Mouse (Mus musculus) myocyte (in vitro differentiated cells): Measurements from ENCODE around the gene Ttc7. TPM values are rescaled to one million over a fixed set of nuclear protein-coding genes. Genes with fewer than 3 reads are reported as not detected.

Experiments used
- H3K27me3 ChIP-seq: one replicate; pipeline ENCODE4 v1.6.1; 2011; ENCODE audit not compliant: control insufficient read depth, insufficient read depth, insufficient read length
- H3K36me3 ChIP-seq: one replicate; pipeline ENCODE4 v1.6.1; 2011; ENCODE audit not compliant: control insufficient read depth, insufficient read depth
- H3K4me2 ChIP-seq: one replicate; pipeline ENCODE4 v1.6.1; 2011; ENCODE audit warnings: low read depth, control low read depth
- H3K4me3 ChIP-seq: one replicate; pipeline ENCODE4 v1.5.1; 2011; ENCODE audit warnings: mild to moderate bottlenecking, control low read depth, moderate library complexity
- H3K79me2 ChIP-seq: one replicate; pipeline ENCODE4 v1.6.1; 2011; ENCODE audit not compliant: control insufficient read depth, insufficient read depth
- H3ac ChIP-seq: one replicate; pipeline ENCODE4 v1.6.1; 2011; ENCODE audit not compliant: control insufficient read depth, insufficient read length
- CEBPB ChIP-seq: IDR thresholded peaks from 2 replicates; pipeline ENCODE4 v1.6.1; 2011; ENCODE audit warnings: mild to moderate bottlenecking, moderate library complexity; ENCODE audit not compliant: poor library complexity, insufficient read depth, severe bottlenecking
- E2F4 ChIP-seq: IDR thresholded peaks from one replicate; pipeline ENCODE4 v1.6.1; 2011; ENCODE audit warnings: mild to moderate bottlenecking, control low read depth, moderate library complexity; ENCODE audit not compliant: insufficient read depth
- MAX ChIP-seq: IDR thresholded peaks from one replicate; pipeline ENCODE4 v1.6.1; 2011; ENCODE audit warnings: low read depth, mild to moderate bottlenecking, control low read depth
- MYOD1 ChIP-seq, 3 experiments: IDR thresholded peaks; one replicate each; pipeline ENCODE4 v1.6.1; 2011; ENCODE audit warnings: control low read depth in 2 of 3, low read depth in 2 of 3, mild to moderate bottlenecking in 2 of 3, moderate library complexity in 1 of 3; ENCODE audit not compliant: insufficient read length in 2 of 3, control insufficient read depth in 1 of 3
- MYOG ChIP-seq, 3 experiments: IDR thresholded peaks; one replicate each; pipeline ENCODE4 v1.6.1; 2011; ENCODE audit warnings: control low read depth in 2 of 3, low read depth in 2 of 3, mild to moderate bottlenecking in 2 of 3; ENCODE audit not compliant: insufficient read length in 2 of 3, control insufficient read depth in 1 of 3, insufficient read depth in 1 of 3
- POLR2A ChIP-seq: IDR thresholded peaks from one replicate; pipeline ENCODE4 v1.6.1; 2011; ENCODE audit warnings: low read depth, mild to moderate bottlenecking, control low read depth, moderate library complexity; ENCODE audit not compliant: insufficient read length
- POLR2AphosphoS2 ChIP-seq: IDR thresholded peaks from one replicate; pipeline ENCODE4 v1.6.1; 2011; ENCODE audit warnings: low read depth, control low read depth; ENCODE audit not compliant: insufficient read length
- REST ChIP-seq: IDR thresholded peaks from one replicate; pipeline ENCODE4 v1.6.1; 2011; ENCODE audit warnings: mild to moderate bottlenecking, control low read depth, moderate library complexity; ENCODE audit not compliant: insufficient read depth, insufficient read length
- SRF ChIP-seq: IDR thresholded peaks from one replicate; pipeline ENCODE4 v1.6.1; 2011; ENCODE audit warnings: low read depth; ENCODE audit not compliant: control insufficient read depth, insufficient read length
- TCF12 ChIP-seq: IDR thresholded peaks from one replicate; pipeline ENCODE4 v1.6.1; 2011; ENCODE audit warnings: mild to moderate bottlenecking, control low read depth; ENCODE audit not compliant: poor library complexity, insufficient read depth, severe bottlenecking
- TCF3 ChIP-seq: IDR thresholded peaks from one replicate; pipeline ENCODE4 v1.6.1; 2011; ENCODE audit warnings: low read depth, control low read depth; ENCODE audit not compliant: insufficient read length
- USF1 ChIP-seq: IDR thresholded peaks from one replicate; pipeline ENCODE4 v1.6.1; 2011; ENCODE audit warnings: low read depth, mild to moderate bottlenecking, control low read depth, moderate library complexity
- polyA plus RNA-seq: library from polyadenylated mRNA; unstranded; fragments of >200 nt; fragmentation: generic; extraction: Trizol; gene quantifications from one replicate; pipeline ENCODE4 v1.2.1, GENCODE M21; 2012; ENCODE audit warnings: missing spikeins

Ttc7 gene
- polyA plus RNA-seq, 1 experiment: 15.2 TPM

- Histone ChIP-seq H3K36me3 (no peaks in the 10 kb centered on the region), H3K27me3 (no peaks in the 10 kb centered on the region), H3K4me3 (no peak overlapping the region), H3K79me2 (no peaks in the 10 kb centered on the region), H3ac (no peak overlapping the region), H3K4me2 (no peak overlapping the region)
- TF ChIP-seq USF1 (no peak), TCF3 (no peak), REST (no peak), SRF (no peak), MAX (no peak), MYOG (IDR thresholded peaks at IDR 0.05; ENCODE audit: control insufficient read depth in 1 of 3, insufficient read depth in 1 of 3, insufficient read length in 2 of 3, low read depth in 2 of 3) (peak in 2 of 3 experiments; percentile 10 to 39), CEBPB (no peak), MYOD1 (IDR thresholded peaks at IDR 0.05; ENCODE audit: control insufficient read depth in 1 of 3, insufficient read length in 2 of 3, low read depth in 2 of 3) (peak in 1 of 3 experiments; percentile 47)
Measured at GRCm38 (mm10) chr17:87378354-87379159, 95.9 kb downstream of the Ttc7 start.

DNA sequence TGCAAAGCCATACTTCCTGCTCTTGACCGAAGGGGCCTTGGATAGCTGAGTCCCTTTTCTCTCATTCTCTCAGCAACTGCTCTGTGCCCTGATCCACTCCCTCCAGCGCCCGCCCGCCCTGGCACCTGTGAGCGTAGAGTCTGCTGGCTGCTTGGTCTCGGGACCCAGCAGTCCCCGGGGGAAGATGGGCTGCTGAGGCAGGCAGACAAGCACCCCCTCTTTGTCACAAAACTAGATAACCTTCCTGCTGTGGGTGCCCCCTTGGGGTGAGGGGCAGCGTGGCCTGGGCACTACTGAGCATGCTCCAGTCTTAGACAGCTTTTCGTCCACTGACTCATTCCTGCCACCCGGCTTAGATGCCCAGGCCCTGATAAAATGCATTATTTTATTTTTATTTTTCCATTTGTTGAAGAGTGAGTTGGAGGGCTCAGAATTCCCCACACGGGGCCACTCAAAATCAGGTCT, 96.5 kb downstream of the Ttc7 start:
- Histone ChIP-seq H3K79me2 (no peaks in the 10 kb centered on the region), H3K36me3 (no peaks in the 10 kb centered on the region), H3K4me2 (no peak overlapping the region), H3K4me3 (no peak overlapping the region), H3K27me3 (no peaks in the 10 kb centered on the region), H3ac (no peak overlapping the region)
- TF ChIP-seq USF1: no peak
- TF ChIP-seq MYOD1 (IDR thresholded peaks at IDR 0.05; ENCODE audit: control insufficient read depth in 1 of 3, insufficient read length in 2 of 3, low read depth in 2 of 3): no peak
- TF ChIP-seq CEBPB: no peak
- TF ChIP-seq MYOG (IDR thresholded peaks at IDR 0.05; ENCODE audit: control insufficient read depth in 1 of 3, insufficient read depth in 1 of 3, insufficient read length in 2 of 3, low read depth in 2 of 3): no peak
- no peak for TF ChIP-seq TCF3
- no peak for TF ChIP-seq REST
- TF ChIP-seq SRF: no peak
- no peak for TF ChIP-seq E2F4
- TF ChIP-seq POLR2A: no peak

DNA sequence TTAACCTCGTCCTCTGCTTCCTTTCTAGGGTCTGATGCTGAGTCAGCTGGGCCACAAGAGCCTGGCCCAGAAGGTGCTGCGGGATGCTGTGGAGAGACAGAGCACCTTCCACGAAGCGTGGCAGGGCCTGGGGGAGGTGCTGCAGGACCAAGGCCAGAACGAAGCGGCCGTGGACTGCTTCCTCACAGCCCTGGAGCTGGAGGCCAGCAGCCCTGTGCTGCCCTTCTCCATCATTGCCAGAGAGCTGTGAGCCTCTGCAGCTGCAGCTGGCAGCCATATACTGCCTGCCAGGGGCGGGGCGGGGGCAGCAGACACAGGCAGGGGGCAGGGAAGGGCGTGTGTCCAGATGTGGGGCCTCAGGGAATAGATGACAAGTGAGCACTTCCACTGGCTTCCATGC, 97.1 kb downstream of the Ttc7 start:
- TF ChIP-seq TCF12 (no peak), MYOD1 (IDR thresholded peaks at IDR 0.05; ENCODE audit: control insufficient read depth in 1 of 3, insufficient read length in 2 of 3, low read depth in 2 of 3) (peak in 1 of 3 experiments; percentile 27)
- H3ac ChIP-seq: no peak overlapping the region
- no peak overlapping the region for H3K4me3 ChIP-seq
- H3K27me3 ChIP-seq: no peaks in the 10 kb centered on the region
- no peaks in the 10 kb centered on the region for H3K36me3 ChIP-seq
- H3K79me2 ChIP-seq: no peaks in the 10 kb centered on the region
- no peak overlapping the region for H3K4me2 ChIP-seq

DNA sequence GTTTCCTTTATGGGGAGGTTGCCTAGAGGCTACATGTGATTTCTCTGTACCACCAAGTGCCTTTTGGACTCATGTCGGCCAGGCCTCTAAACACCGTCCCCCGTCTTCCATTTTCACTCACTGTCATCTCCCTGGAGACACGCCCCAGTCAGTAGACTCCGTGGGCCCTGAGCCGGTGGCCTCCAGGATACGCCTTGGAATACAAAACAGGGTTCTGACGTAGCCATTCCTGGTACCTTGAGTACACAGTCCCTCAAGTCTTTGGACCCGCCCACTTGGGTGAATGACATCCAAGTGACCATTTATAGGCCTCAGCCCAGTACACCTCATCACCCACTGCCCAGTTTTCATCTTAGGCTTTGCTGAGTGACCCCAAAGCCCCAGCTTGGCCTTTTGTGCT, 98.0 kb downstream of the Ttc7 start:
- no peak for TF ChIP-seq TCF3
- no peak for TF ChIP-seq E2F4
- no peak for TF ChIP-seq MYOD1 (IDR thresholded peaks at IDR 0.05; ENCODE audit: control insufficient read depth in 1 of 3, insufficient read length in 2 of 3, low read depth in 2 of 3)
- TF ChIP-seq SRF: no peak
- TF ChIP-seq REST: no peak
- TF ChIP-seq POLR2AphosphoS2: no peak
- TF ChIP-seq POLR2A: no peak
- TF ChIP-seq MAX: no peak
- TF ChIP-seq USF1: no peak
- no peak for TF ChIP-seq TCF12
- no peak for TF ChIP-seq CEBPB
- no peak for TF ChIP-seq MYOG (IDR thresholded peaks at IDR 0.05; ENCODE audit: control insufficient read depth in 1 of 3, insufficient read depth in 1 of 3, insufficient read length in 2 of 3, low read depth in 2 of 3)
- Histone ChIP-seq H3ac (no peak overlapping the region), H3K27me3 (no peaks in the 10 kb centered on the region), H3K36me3 (no peaks in the 10 kb centered on the region), H3K79me2 (no peaks in the 10 kb centered on the region), H3K4me2 (no peak overlapping the region), H3K4me3 (no peak overlapping the region)

GRCm38 (mm10) chr17:87385835-87386234, 103.1 kb downstream of the Ttc7 start:
- TF ChIP-seq CEBPB (no peak), MYOG (IDR thresholded peaks at IDR 0.05; ENCODE audit: control insufficient read depth in 1 of 3, insufficient read depth in 1 of 3, insufficient read length in 2 of 3, low read depth in 2 of 3) (peak in 1 of 3 experiments; percentile 25)
- Histone ChIP-seq H3K79me2 (no peaks in the 10 kb centered on the region), H3K4me2 (no peak overlapping the region), H3K27me3 (no peaks in the 10 kb centered on the region), H3K4me3 (no peak overlapping the region), H3ac (no peak overlapping the region), H3K36me3 (no peaks in the 10 kb centered on the region)
